Mouse (Mus musculus) bone marrow, adult 2 months (tissue): Measurements from ENCODE around the gene Gm5580.

ENCODE experiments used
- CTCF ChIP-seq: fragments of 200-500 bp; IDR thresholded peaks from 2 replicates; pipeline ENCODE4 v1.5.1; 2011; ENCODE audit warnings: low read length, control low read depth; ENCODE audit not compliant: control insufficient read depth, insufficient read depth
- POLR2A ChIP-seq: fragments of 200-500 bp; IDR thresholded peaks from 2 replicates; pipeline ENCODE4 v1.6.1; 2011; ENCODE audit warnings: low read depth, mild to moderate bottlenecking, control low read depth, low read length, borderline replicate concordance; ENCODE audit not compliant: control insufficient read depth

- TF ChIP-seq POLR2A (no peak), CTCF (no peak)
Observed at GRCm38 (mm10) chr6:116554952-116555351, 4.0 kb downstream of the Gm5580 start.
